24 mouse cellular contexts compared by ENCODE assay signal in the genomic region with DNA sequence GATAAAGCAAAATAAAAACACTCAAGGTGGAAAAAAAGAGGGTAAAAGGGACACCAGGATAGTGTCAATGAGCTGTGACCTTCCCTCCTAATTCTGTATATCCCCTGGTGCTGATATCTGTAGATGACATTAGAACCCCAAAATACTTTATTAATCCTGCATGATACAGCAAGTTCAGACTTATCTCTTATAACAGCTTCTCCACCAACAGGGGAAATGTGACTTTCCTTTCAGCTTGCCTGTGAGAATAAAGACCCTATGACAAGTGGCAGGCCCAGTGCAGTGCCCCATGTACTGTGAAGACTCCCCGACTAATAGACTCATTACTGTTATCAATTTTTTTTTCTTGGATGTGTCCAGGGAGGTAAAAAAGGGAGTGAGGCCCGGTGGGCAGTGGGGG.
A peak's percentile ranks its signal among the peaks of the same experiment; 100 is the strongest.
DNase-seq lines count a peak whose midpoint lies in the region; ATAC-seq lines count a peak whose summit lies in the region.
"Had no signal": no experiment of that assay in that cellular context is flagged by ENCODE, and none has a peak within 500 bp of the region (broad histone marks: within the 10 kb centered on the region; RNA-seq: fewer than 3 reads in every experiment).

No protein-coding gene starts in this region.

- no peak overlapping the region for H3K4me3 ChIP-seq in liver, embryonic 11.5 days (ENCODE audit: low read depth, low read length)
- H3K4me3 ChIP-seq in liver, embryonic 13.5 days (replicated peaks), result no peak overlapping the region
- no peak overlapping the region for H3K4me3 ChIP-seq in liver, embryonic 16.5 days (ENCODE audit: low read depth, low read length)
- H3K4me3 ChIP-seq: forebrain, embryonic 12.5 days; forebrain, embryonic 15.5 days; heart, embryonic 12.5 days; heart, embryonic 15.5 days had no signal

- H3K9ac ChIP-seq in liver, embryonic 11.5 days (ENCODE audit: low read depth, low read length), result no peak overlapping the region
- no peak overlapping the region for H3K9ac ChIP-seq in liver, embryonic 13.5 days
- no peak overlapping the region for H3K9ac ChIP-seq in liver, embryonic 16.5 days (ENCODE audit: low read depth, low read length)
- H3K9ac ChIP-seq: forebrain, embryonic 12.5 days; forebrain, embryonic 15.5 days; heart, embryonic 12.5 days; heart, embryonic 15.5 days; hindbrain, embryonic 14.5 days had no signal

- H3K27ac ChIP-seq in liver, embryonic 11.5 days (ENCODE audit: low read depth, low read length), result no peak overlapping the region
- peak overlapping the region; percentile 56 for H3K27ac ChIP-seq in liver, embryonic 13.5 days
- H3K27ac ChIP-seq in liver, embryonic 16.5 days (ENCODE audit: low read length), result peak overlapping the region; percentile 55; the same call in 1 of the 2 replicates
- H3K27ac ChIP-seq: forebrain, embryonic 12.5 days; forebrain, embryonic 15.5 days; heart, embryonic 15.5 days had no signal

- no peaks in the 10 kb centered on the region for H3K9me3 ChIP-seq in liver, embryonic 11.5 days (ENCODE audit: control insufficient read depth, low read length)
- H3K9me3 ChIP-seq in liver, embryonic 13.5 days (replicated peaks), result no peaks in the 10 kb centered on the region
- H3K9me3 ChIP-seq in liver, embryonic 16.5 days (replicated peaks; ENCODE audit: control insufficient read depth, low read length), result no peaks in the 10 kb centered on the region
- H3K9me3 ChIP-seq: forebrain, embryonic 12.5 days; forebrain, embryonic 15.5 days; heart, embryonic 12.5 days; heart, embryonic 15.5 days had no signal

- 72% methylated on average over 2 of the region's 2 CpGs for WGBS in liver, embryonic 11.5 days
- 47% methylated on average over 2 of the region's 2 CpGs for WGBS in liver, embryonic 13.5 days (ENCODE audit: insufficient replicate concordance)
- 37% methylated on average over 2 of the region's 2 CpGs for whole genome bisulfite sequencing in liver, embryonic 16.5 days (ENCODE audit: insufficient replicate concordance)

- no peaks in the 10 kb centered on the region for H3K27me3 ChIP-seq in liver, embryonic 11.5 days (replicated peaks; ENCODE audit: control insufficient read depth, insufficient read depth, low read length)
- H3K27me3 ChIP-seq in liver, embryonic 13.5 days, result no peaks in the 10 kb centered on the region
- no peaks in the 10 kb centered on the region for H3K27me3 ChIP-seq in liver, embryonic 16.5 days (ENCODE audit: control insufficient read depth, insufficient read depth, low read depth, low read length)
- H3K27me3 ChIP-seq: forebrain, embryonic 12.5 days; forebrain, embryonic 15.5 days; heart, embryonic 15.5 days had no signal

- ATAC-seq in liver, embryonic 11.5 days (replicated peaks; ENCODE audit: low FRiP score), result peak; percentile 71
- peak; percentile 78 for ATAC-seq in liver, embryonic 13.5 days (ENCODE audit: low read depth)
- peak; percentile 71 for ATAC-seq in liver, embryonic 16.5 days (ENCODE audit: low read depth)
- ATAC-seq in megakaryocyte-erythroid progenitor cell, adult 5-6 weeks (replicated peaks; ENCODE audit: low FRiP score, low TSS enrichment, poor library complexity, severe bottlenecking), result peak; percentile 55
- ATAC-seq: activated CD4-positive, CD25-positive, alpha-beta regulatory T cell, adult 4 months; forebrain, embryonic 15.5 days had no signal

- peaks cover 10% of the 10 kb centered on the region; the same call in 1 of the 2 replicates for H3K4me1 ChIP-seq in liver, embryonic 11.5 days (replicated peaks; ENCODE audit: control insufficient read depth, insufficient read depth, low read length)
- peaks cover 53% of the 10 kb centered on the region for H3K4me1 ChIP-seq in liver, embryonic 13.5 days (replicated peaks)
- H3K4me1 ChIP-seq in liver, embryonic 16.5 days (ENCODE audit: control insufficient read depth, low read depth, low read length), result peaks cover 41% of the 10 kb centered on the region
- H3K4me1 ChIP-seq: forebrain, embryonic 15.5 days; heart, embryonic 12.5 days; heart, embryonic 15.5 days had no signal

- H3K4me2 ChIP-seq in liver, embryonic 11.5 days, result no peak overlapping the region
- no peak overlapping the region for H3K4me2 ChIP-seq in liver, embryonic 13.5 days
- H3K4me2 ChIP-seq in liver, embryonic 16.5 days (ENCODE audit: low read depth, low read length), result peak overlapping the region; percentile 17; the same call in 1 of the 2 replicates
- H3K4me2 ChIP-seq: forebrain, embryonic 12.5 days; forebrain, embryonic 15.5 days; heart, embryonic 12.5 days; heart, embryonic 15.5 days; hindbrain, embryonic 14.5 days had no signal

- H3K36me3 ChIP-seq in liver, embryonic 11.5 days (ENCODE audit: control insufficient read depth, insufficient read depth, low read length), result no peaks in the 10 kb centered on the region
- H3K36me3 ChIP-seq in liver, embryonic 13.5 days, result no peaks in the 10 kb centered on the region
- no peaks in the 10 kb centered on the region for H3K36me3 ChIP-seq in liver, embryonic 16.5 days (ENCODE audit: control insufficient read depth, insufficient read depth)
- H3K36me3 ChIP-seq: forebrain, embryonic 15.5 days; heart, embryonic 12.5 days; heart, embryonic 15.5 days had no signal

- DNase-seq in liver, embryonic 11.5 days (ENCODE audit: low spot score), result no peak
- DNase-seq in liver, result no peak
- DNase-seq in liver, embryonic 13.5 days, result no peak
- no peak for DNase-seq in thymus, postnatal 14 days
- no peak for DNase-seq in lung, postnatal 14 days
- DNase-seq in urinary bladder, postnatal 14 days (ENCODE audit: low spot score), result no peak
- DNase-seq: adrenal gland, adult 8-10 months; adrenal gland, postnatal 25 days; cerebellum, adult 11-12 months; cerebellum, adult 8-10 months; cerebellum, postnatal 10 days; cerebellum, postnatal 36 days; gastrocnemius, postnatal 25 days; heart, adult 18-20 months; heart, postnatal 14 days; heart, postnatal 4 days had no signal
